Mouse (Mus musculus) MEL (cell line): ENCODE measurements around the gene U2af2. TPM values are rescaled to one million over a fixed set of nuclear protein-coding genes. Genes with fewer than 3 reads are reported as not detected.

Experiments
- DNase-seq: peaks from one replicate; pipeline ENCODE4 v3.0.0; 2011; ENCODE audit warnings: low read depth, low spot score
- H3K27ac ChIP-seq: 2 replicates; pipeline ENCODE4 v1.5.1; 2012; ENCODE audit warnings: low read depth, mild to moderate bottlenecking, control low read depth, low read length, moderate library complexity; ENCODE audit not compliant: control insufficient read depth
- H3K27me3 ChIP-seq, 2 experiments: fragments of 150-350 bp in 1 of 2; sonication (generic) in 1 of 2; 2 replicates each; pipeline ENCODE4 v1.6.1; 2012; ENCODE audit warnings: low read length in 2 of 2, mild to moderate bottlenecking in 2 of 2, improper control_type of control experiment in 1 of 2, moderate library complexity in 1 of 2; ENCODE audit not compliant: insufficient read depth in 2 of 2, control insufficient read depth in 1 of 2
- H3K36me3 ChIP-seq, 2 experiments: 2 replicates each; pipeline ENCODE4 v1.6.1; 2012 to 2014; ENCODE audit warnings: low read length in 2 of 2, improper control_type of control experiment in 1 of 2, inconsistent platforms in 1 of 2, mild to moderate bottlenecking in 1 of 2; ENCODE audit not compliant: insufficient read depth in 2 of 2, control insufficient read depth in 1 of 2
- H3K4me1 ChIP-seq, 2 experiments: fragments of 150-350 bp in 1 of 2; sonication (generic) in 1 of 2; 2 replicates each; pipeline ENCODE4 v1.6.1; 2012; ENCODE audit warnings: low read length in 2 of 2, improper control_type of control experiment in 1 of 2, mild to moderate bottlenecking in 1 of 2; ENCODE audit not compliant: insufficient read depth in 2 of 2, control insufficient read depth in 1 of 2
- H3K4me3 ChIP-seq, 2 experiments: fragments of 150-350 bp in 1 of 2; sonication (generic) in 1 of 2; 2 replicates each; pipeline ENCODE4 v1.5.1; 2012; ENCODE audit warnings: low read depth in 2 of 2, low read length in 2 of 2, mild to moderate bottlenecking in 2 of 2, moderate library complexity in 2 of 2, control low read depth in 1 of 2, improper control_type of control experiment in 1 of 2; ENCODE audit not compliant: control insufficient read depth in 1 of 2, insufficient read depth in 1 of 2
- H3K79me2 ChIP-seq: 2 replicates; pipeline ENCODE4 v1.6.1; 2012; ENCODE audit warnings: mild to moderate bottlenecking, low read length, moderate library complexity; ENCODE audit not compliant: control insufficient read depth, poor library complexity, insufficient read depth
- H3K9ac ChIP-seq: 2 replicates; pipeline ENCODE4 v1.6.1; 2012; ENCODE audit warnings: low read depth, mild to moderate bottlenecking, control low read depth, low read length, moderate library complexity; ENCODE audit not compliant: control insufficient read depth, poor library complexity, severe bottlenecking
- H3K9me3 ChIP-seq: fragments of 150-350 bp; sonication (generic); replicated peaks from 2 replicates; pipeline ENCODE4 v1.6.1; 2012; ENCODE audit warnings: mild to moderate bottlenecking, low read length, improper control_type of control experiment, moderate library complexity; ENCODE audit not compliant: insufficient read depth
- CHD1 ChIP-seq: IDR thresholded peaks from 2 replicates; pipeline ENCODE4 v1.6.1; 2012; ENCODE audit warnings: low read depth, mild to moderate bottlenecking, inconsistent platforms, low read length, improper control_type of control experiment
- CTCF ChIP-seq, 3 experiments: IDR thresholded peaks in 2 of 3; conservative IDR thresholded peaks in 1 of 3; 2 replicates each; pipeline ENCODE4 v1.5.1; 2011 to 2012; ENCODE audit warnings: low read length in 3 of 3, low read depth in 2 of 3, mild to moderate bottlenecking in 2 of 3, improper control_type of control experiment in 1 of 3, inconsistent platforms in 1 of 3, mixed read lengths in 1 of 3, moderate library complexity in 1 of 3; ENCODE audit not compliant: control insufficient read depth in 1 of 3, insufficient read depth in 1 of 3, poor library complexity in 1 of 3, severe bottlenecking in 1 of 3
- E2F4 ChIP-seq: IDR thresholded peaks from 2 replicates; pipeline ENCODE4 v1.6.1; 2011; ENCODE audit warnings: low read depth, low read length, improper control_type of control experiment, borderline replicate concordance
- ELF1 ChIP-seq: IDR thresholded peaks from 2 replicates; pipeline ENCODE4 v1.6.1; 2014; ENCODE audit warnings: low read depth, mild to moderate bottlenecking, inconsistent platforms, low read length, improper control_type of control experiment, moderate library complexity
- EP300 ChIP-seq, 2 experiments: IDR thresholded peaks; 2 replicates each; pipeline ENCODE4 v1.6.1; 2011; ENCODE audit warnings: improper control_type of control experiment in 2 of 2, low read length in 2 of 2, low read depth in 1 of 2, mild to moderate bottlenecking in 1 of 2
- ETS1 ChIP-seq: IDR thresholded peaks from 2 replicates; pipeline ENCODE4 v1.6.1; 2012; ENCODE audit warnings: low read depth, mild to moderate bottlenecking, inconsistent platforms, low read length, improper control_type of control experiment, moderate library complexity
- GABPA ChIP-seq: IDR thresholded peaks from 2 replicates; pipeline ENCODE4 v1.6.1; 2012; ENCODE audit warnings: low read depth, mild to moderate bottlenecking, inconsistent platforms, low read length, improper control_type of control experiment, moderate library complexity
- GATA1 ChIP-seq: IDR thresholded peaks from 2 replicates; pipeline ENCODE4 v1.6.1; 2011; ENCODE audit warnings: low read depth, low read length, improper control_type of control experiment
- HCFC1 ChIP-seq: IDR thresholded peaks from 2 replicates; pipeline ENCODE4 v1.6.1; 2012; ENCODE audit warnings: low read depth, mild to moderate bottlenecking, inconsistent platforms, low read length, improper control_type of control experiment, moderate library complexity
- JUND ChIP-seq: IDR thresholded peaks from 2 replicates; pipeline ENCODE4 v1.6.1; 2011; ENCODE audit warnings: low read depth, mild to moderate bottlenecking, improper control_type of control experiment, low read length
- MAX ChIP-seq: IDR thresholded peaks from 2 replicates; pipeline ENCODE4 v1.6.1; 2011; ENCODE audit warnings: low read length, improper control_type of control experiment
- MAZ ChIP-seq: IDR thresholded peaks from 2 replicates; pipeline ENCODE4 v1.6.1; 2012; ENCODE audit warnings: low read depth, mild to moderate bottlenecking, inconsistent platforms, low read length, improper control_type of control experiment
- MEF2A ChIP-seq: IDR thresholded peaks from 2 replicates; pipeline ENCODE4 v1.6.1; 2014; ENCODE audit warnings: low read depth, mild to moderate bottlenecking, inconsistent platforms, low read length, improper control_type of control experiment; ENCODE audit not compliant: poor library complexity, insufficient replicate concordance, severe bottlenecking; ENCODE audit errors: extremely low read depth
- MXI1 ChIP-seq: IDR thresholded peaks from 2 replicates; pipeline ENCODE4 v1.6.1; 2011; ENCODE audit warnings: mild to moderate bottlenecking, low read depth, low read length, improper control_type of control experiment
- MYC ChIP-seq: IDR thresholded peaks from 2 replicates; pipeline ENCODE4 v1.6.1; 2011; ENCODE audit warnings: low read depth, mild to moderate bottlenecking, low read length, improper control_type of control experiment, moderate library complexity
- NELFE ChIP-seq: IDR thresholded peaks from 2 replicates; pipeline ENCODE4 v1.6.1; 2011; ENCODE audit warnings: low read depth, low read length, improper control_type of control experiment
- NRF1 ChIP-seq: IDR thresholded peaks from 2 replicates; pipeline ENCODE4 v1.6.1; 2014; ENCODE audit warnings: low read depth, mild to moderate bottlenecking, inconsistent platforms, low read length, improper control_type of control experiment, moderate library complexity; ENCODE audit not compliant: poor library complexity, insufficient read depth, severe bottlenecking
- POLR2A ChIP-seq, 2 experiments: IDR thresholded peaks; 2 replicates each; pipeline ENCODE4 v1.6.1; 2011 to 2012; ENCODE audit warnings: low read length in 2 of 2, mild to moderate bottlenecking in 2 of 2, control low read depth in 1 of 2, improper control_type of control experiment in 1 of 2, low read depth in 1 of 2, moderate library complexity in 1 of 2; ENCODE audit not compliant: control insufficient read depth in 1 of 2, insufficient read depth in 1 of 2, poor library complexity in 1 of 2
- POLR2AphosphoS5 ChIP-seq: IDR thresholded peaks from 2 replicates; pipeline ENCODE4 v1.6.1; 2012; ENCODE audit warnings: low read depth, borderline replicate concordance, mild to moderate bottlenecking, inconsistent platforms, low read length, moderate library complexity, mixed read lengths
- RAD21 ChIP-seq: IDR thresholded peaks from 2 replicates; pipeline ENCODE4 v1.6.1; 2011; ENCODE audit warnings: mild to moderate bottlenecking, low read depth, low read length, improper control_type of control experiment
- SIN3A ChIP-seq: IDR thresholded peaks from 2 replicates; pipeline ENCODE4 v1.6.1; 2012; ENCODE audit warnings: low read length, improper control_type of control experiment, inconsistent platforms
- SMC3 ChIP-seq: IDR thresholded peaks from 2 replicates; pipeline ENCODE4 v1.6.1; 2011; ENCODE audit warnings: low read depth, low read length, improper control_type of control experiment
- TBP ChIP-seq: IDR thresholded peaks from 2 replicates; pipeline ENCODE4 v1.8.0; 2011; ENCODE audit warnings: low read depth, low read length, improper control_type of control experiment
- TCF12 ChIP-seq: IDR thresholded peaks from 2 replicates; pipeline ENCODE4 v1.6.1; 2014; ENCODE audit warnings: low read depth, mild to moderate bottlenecking, inconsistent platforms, low read length, improper control_type of control experiment, moderate library complexity
- UBTF ChIP-seq: IDR thresholded peaks from 2 replicates; pipeline ENCODE4 v1.6.1; 2012; ENCODE audit warnings: low read depth, mild to moderate bottlenecking, inconsistent platforms, low read length, improper control_type of control experiment, moderate library complexity, borderline replicate concordance; ENCODE audit not compliant: insufficient read depth
- USF1 ChIP-seq: IDR thresholded peaks from 2 replicates; pipeline ENCODE4 v1.6.1; 2014; ENCODE audit warnings: low read depth, mild to moderate bottlenecking, inconsistent platforms, low read length, improper control_type of control experiment, moderate library complexity
- ZC3H11A ChIP-seq: IDR thresholded peaks from 2 replicates; pipeline ENCODE4 v1.6.1; 2012; ENCODE audit warnings: low read depth, mild to moderate bottlenecking, inconsistent platforms, low read length, improper control_type of control experiment
- ZKSCAN1 ChIP-seq: IDR thresholded peaks from 2 replicates; pipeline ENCODE4 v1.6.1; 2012; ENCODE audit warnings: low read depth, mild to moderate bottlenecking, inconsistent platforms, low read length, improper control_type of control experiment, moderate library complexity
- ZMIZ1 ChIP-seq: IDR thresholded peaks from 2 replicates; pipeline ENCODE4 v1.6.1; 2012; ENCODE audit warnings: low read depth, mild to moderate bottlenecking, inconsistent platforms, low read length, improper control_type of control experiment, moderate library complexity
- ZNF384 ChIP-seq: IDR thresholded peaks from 2 replicates; pipeline ENCODE4 v1.6.1; 2012; ENCODE audit warnings: low read depth, mild to moderate bottlenecking, inconsistent platforms, low read length, improper control_type of control experiment
- polyA plus RNA-seq, 2 experiments: library from polyadenylated mRNA; stranded (reverse) in 1 of 2; unstranded in 1 of 2; fragments of >175 nt in 1 of 2; fragments of >200 nt in 1 of 2; gene quantifications; 2 replicates each; pipeline versions ENCODE4 v1.2.1 to v1.2.4; 2012; ENCODE audit warnings: low replicate concordance in 2 of 2, low read depth in 1 of 2; ENCODE audit not compliant: insufficient read length in 2 of 2, insufficient read depth in 1 of 2, missing spikeins in 1 of 2
- total RNA-seq: library from RNA; depleted of rRNA; stranded (reverse); fragments of 300-350 nt; gene quantifications from 2 replicates; pipeline ENCODE4 v1.2.3, GENCODE M21; 2012

The U2af2 gene
- total and polyA plus RNA-seq, 3 experiments: 311 to 491 (median 477) TPM

- H3K79me2 ChIP-seq: no peaks in the 10 kb centered on the region
- H3K9ac ChIP-seq: peak within 1 kb of the TSS; percentile 78
- TF ChIP-seq GATA1: no peak
- TF ChIP-seq CTCF (IDR thresholded peaks at IDR 0.05 in 2 of 3, conservative IDR thresholded peaks at IDR 0.05 in 1 of 3; ENCODE audit: control insufficient read depth in 1 of 3, insufficient read depth in 1 of 3, low read depth in 2 of 3, low read length in 3 of 3, poor library complexity in 1 of 3, severe bottlenecking in 1 of 3): no peak
- TF ChIP-seq TBP: peak; percentile 55; the same call in 1 of the 2 replicates
- TF ChIP-seq ELF1: no peak
- no peak for TF ChIP-seq NRF1
- no peak for TF ChIP-seq JUND
- peak; percentile 47 for TF ChIP-seq MAZ
- no peak for TF ChIP-seq E2F4
- no peak for TF ChIP-seq USF1
- TF ChIP-seq UBTF: no peak
- 0 out of 2 replicates have a peak, but pooled peaks have one; percentile 50 for TF ChIP-seq CHD1
- TF ChIP-seq EP300 (IDR thresholded peaks at IDR 0.05; ENCODE audit: low read depth in 1 of 2, low read length in 2 of 2): peak in 1 of 2 experiments; percentile 10; a peak in 1 of 4 replicates
- TF ChIP-seq SMC3: no peak
- TF ChIP-seq POLR2AphosphoS5: no peak
- no peak; the same call in 1 of the 2 replicates for TF ChIP-seq ETS1
- TF ChIP-seq HCFC1: peak; percentile 74
- peak; percentile 46; the same call in 1 of the 2 replicates for TF ChIP-seq SIN3A
- no peak for TF ChIP-seq ZKSCAN1
- TF ChIP-seq MEF2A: no peak
- TF ChIP-seq MXI1: peak; percentile 52; the same call in 1 of the 2 replicates
- no peak for TF ChIP-seq MYC
- peak; percentile 40 for TF ChIP-seq NELFE
- TF ChIP-seq GABPA: no peak
- TF ChIP-seq RAD21: no peak
- no peak for TF ChIP-seq ZNF384
- peak; percentile 44 to 52; a peak in 2 of 4 replicates for TF ChIP-seq POLR2A (IDR thresholded peaks at IDR 0.05; ENCODE audit: control insufficient read depth in 1 of 2, insufficient read depth in 1 of 2, low read depth in 1 of 2, low read length in 2 of 2, poor library complexity in 1 of 2)
- TF ChIP-seq ZMIZ1: no peak
- TF ChIP-seq ZC3H11A: no peak
- TF ChIP-seq TCF12: peak; percentile 37; the same call in 1 of the 2 replicates
- TF ChIP-seq MAX: no peak
- no peaks in the 10 kb centered on the region for H3K27me3 ChIP-seq
- peak within 1 kb of the TSS; percentile 75 to 79 for H3K4me3 ChIP-seq
- H3K36me3 ChIP-seq: no peaks in the 10 kb centered on the region
- H3K4me1 ChIP-seq: no peaks in the 10 kb centered on the region
- peak; percentile 76 for DNase-seq
- H3K27ac ChIP-seq: peak within 1 kb of the TSS; percentile 34
- H3K9me3 ChIP-seq: no peaks in the 10 kb centered on the region
Measured at GRCm38 (mm10) chr7:5051193-5052192, 10.4 kb upstream of the U2af2 start, which contains the start of gene Zfp580. TSS of gene Zfp580 (plus strand) at chr7:5051538.
